Mouse (Mus musculus) olfactory bulb, adult 2 months (tissue): ENCODE results near the gene Dennd1a. TPM values are rescaled to one million over a fixed set of nuclear protein-coding genes. Genes with fewer than 3 reads are reported as not detected.

Experiments used
- H3K27ac ChIP-seq: fragments of 200-500 bp; 2 replicates; pipeline ENCODE4 v1.5.1; 2012; ENCODE audit warnings: low read depth, low read length; ENCODE audit not compliant: insufficient read depth
- H3K4me1 ChIP-seq: fragments of 200-500 bp; 2 replicates; pipeline ENCODE4 v1.6.1; 2012; ENCODE audit warnings: low read length; ENCODE audit not compliant: control insufficient read depth, insufficient read depth
- H3K4me3 ChIP-seq: fragments of 200-500 bp; 2 replicates; pipeline ENCODE4 v1.5.1; 2012; ENCODE audit warnings: mild to moderate bottlenecking, low read depth, low read length, moderate library complexity; ENCODE audit not compliant: insufficient read depth
- CTCF ChIP-seq: fragments of 200-500 bp; IDR thresholded peaks from 2 replicates; pipeline ENCODE4 v1.5.1; 2012; ENCODE audit warnings: low read depth, mild to moderate bottlenecking, low read length, moderate library complexity; ENCODE audit not compliant: insufficient read depth
- POLR2A ChIP-seq: fragments of 200-500 bp; IDR thresholded peaks from 2 replicates; pipeline ENCODE4 v1.6.1; 2012; ENCODE audit warnings: mild to moderate bottlenecking, low read depth, low read length, moderate library complexity; ENCODE audit not compliant: insufficient read depth
- WGBS: fragments of 180-500 bp; shearing (Covaris S2); methylation state at CpG from one replicate; pipeline ENCODE4 v1.1.7; 2018; 5-methylcytosine and 5-hydroxymethylcytosine counted together
- polyA plus RNA-seq: library from polyadenylated mRNA; stranded (reverse); fragments of >200 nt; gene quantifications from 2 replicates; pipeline ENCODE4 v1.2.4, GENCODE M21; 2012; ENCODE audit warnings: low replicate concordance; ENCODE audit not compliant: missing spikeins, insufficient read depth, insufficient read length

Dennd1a gene
- polyA plus RNA-seq, 1 experiment = not detected

GRCm38 (mm10) chr2:38093968-38094367 lies 193.2 kb downstream of the Dennd1a start:
- H3K4me3 ChIP-seq = no peak overlapping the region
- H3K27ac ChIP-seq = no peak overlapping the region
- no peaks in the 10 kb centered on the region for H3K4me1 ChIP-seq
- TF ChIP-seq POLR2A (no peak), CTCF (no peak)

GRCm38 (mm10) chr2:38093242-38093641 lies 193.9 kb downstream of the Dennd1a start:
- TF ChIP-seq CTCF = no peak
- no peak for TF ChIP-seq POLR2A
- Histone ChIP-seq H3K4me3 (no peak overlapping the region), H3K4me1 (no peaks in the 10 kb centered on the region), H3K27ac (no peak overlapping the region)
- 93% methylated on average over 3 of the region's 3 CpGs for WGBS

- H3K4me3 ChIP-seq = no peak overlapping the region
- WGBS = 94% methylated on average over 1 of the region's 1 CpGs
- TF ChIP-seq POLR2A (no peak), CTCF (no peak)
- H3K4me1 ChIP-seq = no peaks in the 10 kb centered on the region
- no peak overlapping the region for H3K27ac ChIP-seq
Measured at GRCm38 (mm10) chr2:38088346-38088745, 198.8 kb downstream of the Dennd1a start.

GRCm38 (mm10) chr2:38085058-38085457 lies 202.1 kb downstream of the Dennd1a start:
- Histone ChIP-seq H3K4me3 (no peak overlapping the region), H3K27ac (no peak overlapping the region), H3K4me1 (no peaks in the 10 kb centered on the region)
- TF ChIP-seq POLR2A (no peak), CTCF (no peak)
- WGBS = 96% methylated on average over 2 of the region's 2 CpGs

GRCm38 (mm10) chr2:38083251-38083650 lies 203.9 kb downstream of the Dennd1a start:
- Histone ChIP-seq H3K27ac (no peak overlapping the region), H3K4me3 (no peak overlapping the region), H3K4me1 (no peaks in the 10 kb centered on the region)
- 91% methylated on average over 3 of the region's 3 CpGs for WGBS
- TF ChIP-seq CTCF (no peak), POLR2A (no peak)

DNA sequence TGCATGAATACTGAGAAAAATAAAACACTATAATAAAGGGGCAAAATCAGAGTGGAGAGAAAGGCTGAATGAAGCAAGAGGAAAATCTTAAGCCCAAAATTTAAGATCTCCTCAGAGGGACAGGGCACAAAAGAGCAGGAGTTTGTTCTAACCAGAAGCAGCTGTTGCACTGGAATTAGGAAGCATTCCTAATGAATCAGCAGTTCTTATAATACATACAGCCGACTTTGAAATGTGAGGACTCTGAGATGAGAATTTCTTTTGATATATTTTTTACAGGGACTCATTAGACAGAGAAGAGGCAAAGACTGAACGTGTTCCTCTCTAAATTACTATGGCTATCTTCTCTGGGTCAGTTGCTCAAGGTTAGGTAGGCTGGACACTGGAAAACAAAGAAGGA lies 212.7 kb downstream of the Dennd1a start:
- TF ChIP-seq CTCF (no peak), POLR2A (no peak)
- WGBS = 56% methylated on average over 2 of the region's 2 CpGs
- no peak overlapping the region for H3K27ac ChIP-seq
- H3K4me3 ChIP-seq = no peak overlapping the region
- no peaks in the 10 kb centered on the region for H3K4me1 ChIP-seq

GRCm38 (mm10) chr2:38072061-38072460 lies 215.1 kb downstream of the Dennd1a start:
- no peak for TF ChIP-seq CTCF
- TF ChIP-seq POLR2A = no peak
- Histone ChIP-seq H3K4me1 (no peaks in the 10 kb centered on the region), H3K4me3 (no peak overlapping the region), H3K27ac (no peak overlapping the region)

- no peak for TF ChIP-seq POLR2A
- TF ChIP-seq CTCF = no peak
- Histone ChIP-seq H3K4me3 (no peak overlapping the region), H3K4me1 (no peaks in the 10 kb centered on the region), H3K27ac (no peak overlapping the region)
- 90% methylated on average over 2 of the region's 2 CpGs for WGBS
Measured at GRCm38 (mm10) chr2:38068171-38068572, 219.0 kb downstream of the Dennd1a start.

- Histone ChIP-seq H3K27ac (no peak overlapping the region), H3K4me1 (no peaks in the 10 kb centered on the region), H3K4me3 (no peak overlapping the region)
- WGBS = 84% methylated on average over 1 of the region's 1 CpGs
- TF ChIP-seq CTCF (no peak), POLR2A (no peak)
Measured at GRCm38 (mm10) chr2:38065914-38066313, 221.3 kb downstream of the Dennd1a start.

- TF ChIP-seq CTCF (no peak), POLR2A (no peak)
- 84% methylated on average over 3 of the region's 3 CpGs for WGBS
- Histone ChIP-seq H3K4me3 (no peak overlapping the region), H3K27ac (no peak overlapping the region), H3K4me1 (no peaks in the 10 kb centered on the region)
Measured at GRCm38 (mm10) chr2:38064266-38064665, 222.9 kb downstream of the Dennd1a start.

DNA sequence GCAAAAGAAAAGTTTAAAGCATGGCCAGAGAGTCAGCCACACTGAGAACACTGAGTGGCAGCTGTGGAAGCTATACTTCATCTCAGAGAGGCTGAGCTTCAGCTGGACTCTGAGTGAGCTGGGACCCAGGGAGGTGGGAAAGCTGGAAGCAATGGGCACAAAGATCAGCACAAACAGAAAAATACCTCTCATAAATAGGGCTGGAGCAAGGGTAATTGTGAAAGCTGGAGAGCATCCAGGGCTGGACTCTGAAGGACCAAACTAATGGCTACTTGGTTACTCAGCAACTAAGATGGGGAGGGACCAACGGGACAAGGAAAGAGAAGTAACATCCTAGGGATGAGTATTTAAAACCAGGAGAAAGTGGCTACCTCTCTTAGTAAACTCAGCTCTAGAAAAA lies 225.0 kb downstream of the Dennd1a start:
- WGBS = 51% methylated on average over 1 of the region's 1 CpGs
- Histone ChIP-seq H3K4me3 (no peak overlapping the region), H3K4me1 (no peaks in the 10 kb centered on the region), H3K27ac (no peak overlapping the region)
- TF ChIP-seq CTCF = no peak
- no peak for TF ChIP-seq POLR2A
